Mouse (Mus musculus) limb, embryonic 11.5 days (tissue): ENCODE measurements around the gene Zfp638. TPM values are rescaled to one million over a fixed set of nuclear protein-coding genes. Genes with fewer than 3 reads are reported as not detected.

Source experiments
- ATAC-seq: fragments of 200-750 bp; cut with Nextera tagmentation; 2 replicates; pipeline ENCODE4 v1.8.0; 2017; ENCODE audit warnings: low read depth; ENCODE audit not compliant: insufficient number of reproducible peaks, low FRiP score, low TSS enrichment
- DNase-seq: peaks from one replicate; pipeline ENCODE4 v3.0.0-alpha.2; 2015; ENCODE audit warnings: low spot score
- H3K27ac ChIP-seq: fragments of 300-500 bp; sonication (generic); replicated peaks from 2 replicates; pipeline ENCODE4 v1.5.1; 2014; ENCODE audit warnings: low read depth, mild to moderate bottlenecking, low read length
- H3K27me3 ChIP-seq: fragments of 300-500 bp; sonication (generic); 2 replicates; pipeline ENCODE4 v1.6.1; 2014; ENCODE audit warnings: mild to moderate bottlenecking, low read length, mixed read lengths; ENCODE audit not compliant: control insufficient read depth, insufficient read depth
- H3K36me3 ChIP-seq: fragments of 300-500 bp; sonication (generic); 2 replicates; pipeline ENCODE4 v1.6.1; 2014; ENCODE audit warnings: mild to moderate bottlenecking, low read length, moderate library complexity, mixed read lengths; ENCODE audit not compliant: control insufficient read depth, insufficient read depth
- H3K4me1 ChIP-seq: fragments of 300-500 bp; sonication (generic); 2 replicates; pipeline ENCODE4 v1.6.1; 2014; ENCODE audit warnings: low read length, mixed read lengths; ENCODE audit not compliant: control insufficient read depth, insufficient read depth
- H3K4me2 ChIP-seq: fragments of 300-500 bp; sonication (generic); 2 replicates; pipeline ENCODE4 v1.6.1; 2014; ENCODE audit warnings: low read depth, mild to moderate bottlenecking, moderate library complexity; ENCODE audit not compliant: severe bottlenecking
- H3K4me3 ChIP-seq: fragments of 300-500 bp; sonication (generic); 2 replicates; pipeline ENCODE4 v1.5.1; 2014; ENCODE audit warnings: low read depth, low read length
- H3K9ac ChIP-seq: fragments of 300-500 bp; sonication (generic); 2 replicates; pipeline ENCODE4 v1.6.1; 2014; ENCODE audit warnings: mild to moderate bottlenecking, low read length
- H3K9me3 ChIP-seq: fragments of 300-500 bp; sonication (generic); 2 replicates; pipeline ENCODE4 v1.6.1; 2016; ENCODE audit warnings: low read length; ENCODE audit not compliant: control insufficient read depth
- WGBS: fragments of 180-500 bp; shearing (Covaris S2); extraction: QIAGEN DNeasy Blood & Tissue Kit; methylation state at CpG from one replicate; pipeline ENCODE4 v1.1.7; 2014; 5-methylcytosine and 5-hydroxymethylcytosine counted together
- polyA plus RNA-seq: library from polyadenylated mRNA; unstranded; fragments of >200 nt; fragmentation: Nextera tagmentation; extraction: Ambion mirVana; gene quantifications from 2 replicates; pipeline ENCODE4 v1.2.1, GENCODE M21; 2014

The Zfp638 gene
- polyA plus RNA-seq, 1 experiment from 2014 or later = 84.2 TPM

- Histone ChIP-seq H3K4me2 (no peak overlapping the region), H3K4me3 (no peak overlapping the region), H3K4me1 (no peaks in the 10 kb centered on the region), H3K9ac (no peak overlapping the region), H3K36me3 (no peaks in the 10 kb centered on the region), H3K27ac (no peak overlapping the region), H3K27me3 (no peaks in the 10 kb centered on the region), H3K9me3 (no peaks in the 10 kb centered on the region)
- no peak for DNase-seq
- no peak for ATAC-seq
- 94% methylated on average over 1 of the region's 1 CpGs for WGBS
These were observed 26.7 kb downstream of the Zfp638 start for GRCm38 (mm10) chr6:83893584-83893983.

GRCm38 (mm10) chr6:83899142-83899541, 32.2 kb downstream of the Zfp638 start:
- Histone ChIP-seq H3K4me1 (no peaks in the 10 kb centered on the region), H3K36me3 (no peaks in the 10 kb centered on the region), H3K27me3 (no peaks in the 10 kb centered on the region), H3K27ac (no peak overlapping the region), H3K9me3 (no peaks in the 10 kb centered on the region), H3K4me3 (no peak overlapping the region), H3K9ac (no peak overlapping the region), H3K4me2 (no peak overlapping the region)
- 67% methylated on average over 4 of the region's 4 CpGs for WGBS
- DNase-seq = no peak
- no peak for ATAC-seq

- H3K27ac ChIP-seq = no peak overlapping the region
- no peaks in the 10 kb centered on the region for H3K9me3 ChIP-seq
- no peak overlapping the region for H3K9ac ChIP-seq
- no peak overlapping the region for H3K4me2 ChIP-seq
- H3K27me3 ChIP-seq = no peaks in the 10 kb centered on the region
- no peaks in the 10 kb centered on the region for H3K4me1 ChIP-seq
- no peak for DNase-seq
- ATAC-seq = no peak
- WGBS = 69% methylated on average over 1 of the region's 1 CpGs
- H3K4me3 ChIP-seq = no peak overlapping the region
- no peaks in the 10 kb centered on the region for H3K36me3 ChIP-seq
These were observed 38.4 kb downstream of the Zfp638 start for GRCm38 (mm10) chr6:83905276-83905675.

- Histone ChIP-seq H3K27ac (no peak overlapping the region), H3K4me3 (no peak overlapping the region), H3K9me3 (no peaks in the 10 kb centered on the region), H3K4me2 (no peak overlapping the region), H3K9ac (no peak overlapping the region), H3K4me1 (no peaks in the 10 kb centered on the region), H3K27me3 (no peaks in the 10 kb centered on the region), H3K36me3 (no peaks in the 10 kb centered on the region)
- ATAC-seq (no peak), DNase-seq (no peak)
These were observed 39.8 kb downstream of the Zfp638 start for GRCm38 (mm10) chr6:83906659-83907058.

GRCm38 (mm10) chr6:83908386-83908785, 41.5 kb downstream of the Zfp638 start:
- 27% methylated on average over 4 of the region's 4 CpGs for WGBS
- Histone ChIP-seq H3K9ac (no peak overlapping the region), H3K36me3 (no peaks in the 10 kb centered on the region), H3K4me1 (no peaks in the 10 kb centered on the region), H3K4me3 (no peak overlapping the region), H3K27ac (no peak overlapping the region), H3K4me2 (no peak overlapping the region), H3K9me3 (no peaks in the 10 kb centered on the region), H3K27me3 (no peaks in the 10 kb centered on the region)
- ATAC-seq (no peak), DNase-seq (no peak)

- Histone ChIP-seq H3K9ac (no peak overlapping the region), H3K4me3 (no peak overlapping the region), H3K27me3 (no peaks in the 10 kb centered on the region), H3K4me2 (no peak overlapping the region), H3K4me1 (no peaks in the 10 kb centered on the region), H3K27ac (no peak overlapping the region), H3K9me3 (no peaks in the 10 kb centered on the region), H3K36me3 (no peaks in the 10 kb centered on the region)
- ATAC-seq (no peak), DNase-seq (no peak)
- 47% methylated on average over 4 of the region's 4 CpGs for WGBS
These were observed 46.8 kb downstream of the Zfp638 start for GRCm38 (mm10) chr6:83913710-83914109.

GRCm38 (mm10) chr6:83914183-83914719, 47.3 kb downstream of the Zfp638 start:
- H3K9me3 ChIP-seq = no peaks in the 10 kb centered on the region
- peak overlapping the region; percentile 90 for H3K27ac ChIP-seq
- ATAC-seq (peak; percentile 97), DNase-seq (peak; percentile 100)
- H3K27me3 ChIP-seq = no peaks in the 10 kb centered on the region
- no peaks in the 10 kb centered on the region for H3K36me3 ChIP-seq
- WGBS = under 1% methylated on average over 44 of the region's 50 CpGs
- H3K4me2 ChIP-seq = no peak overlapping the region
- H3K4me1 ChIP-seq = no peaks in the 10 kb centered on the region
- H3K4me3 ChIP-seq = peak overlapping the region; percentile 93
- peak overlapping the region; percentile 98 for H3K9ac ChIP-seq

GRCm38 (mm10) chr6:83914720-83915271, 47.9 kb downstream of the Zfp638 start:
- Histone ChIP-seq H3K4me2 (peak overlapping the region; percentile 59), H3K4me1 (no peaks in the 10 kb centered on the region), H3K9ac (peak overlapping the region; percentile 98), H3K27ac (peak overlapping the region; percentile 90), H3K36me3 (no peaks in the 10 kb centered on the region), H3K9me3 (no peaks in the 10 kb centered on the region), H3K27me3 (no peaks in the 10 kb centered on the region), H3K4me3 (peak overlapping the region; percentile 93)
- ATAC-seq = peak; percentile 73
- DNase-seq = no peak
- 0% methylated on average over 40 of the region's 40 CpGs for WGBS

- no peaks in the 10 kb centered on the region for H3K4me1 ChIP-seq
- ATAC-seq = no peak
- no peak overlapping the region for H3K9ac ChIP-seq
- no peak overlapping the region for H3K4me3 ChIP-seq
- 75% methylated on average over 1 of the region's 1 CpGs for WGBS
- no peak overlapping the region for H3K4me2 ChIP-seq
- DNase-seq = peak; percentile 69
- no peaks in the 10 kb centered on the region for H3K27me3 ChIP-seq
- H3K36me3 ChIP-seq = peaks cover 10% of the 10 kb centered on the region
- no peaks in the 10 kb centered on the region for H3K9me3 ChIP-seq
- H3K27ac ChIP-seq = no peak overlapping the region
These were observed 60.5 kb downstream of the Zfp638 start for GRCm38 (mm10) chr6:83927418-83927817.
